Mouse (Mus musculus) layer of hippocampus, adult 9-11 months (tissue): ENCODE results near the gene Dcun1d4.

Source experiments
- DNase-seq: peaks from one replicate; pipeline ENCODE4 v3.0.0; 2022

Gene Dcun1d4

GRCm38 (mm10) chr5:73599991-73600390 is 119.2 kb downstream of the Dcun1d4 start:
- no peak for DNase-seq

GRCm38 (mm10) chr5:73601361-73601763 is 120.6 kb downstream of the Dcun1d4 start:
- peak; percentile 51 for DNase-seq

GRCm38 (mm10) chr5:73602865-73603264 is 122.1 kb downstream of the Dcun1d4 start:
- DNase-seq = no peak

GRCm38 (mm10) chr5:73604542-73604941 is 123.7 kb downstream of the Dcun1d4 start:
- DNase-seq = no peak

GRCm38 (mm10) chr5:73604964-73605363 is 124.2 kb downstream of the Dcun1d4 start:
- peak; percentile 13 for DNase-seq
